Mouse (Mus musculus) mesoderm, embryonic 11.5 days (tissue): Measurements from ENCODE around the gene Ranbp3.

Experiments
- DNase-seq: peaks from one replicate; pipeline ENCODE4 v3.0.0-alpha.2; 2012; ENCODE audit warnings: low read depth, low spot score

The Ranbp3 gene

DNA sequence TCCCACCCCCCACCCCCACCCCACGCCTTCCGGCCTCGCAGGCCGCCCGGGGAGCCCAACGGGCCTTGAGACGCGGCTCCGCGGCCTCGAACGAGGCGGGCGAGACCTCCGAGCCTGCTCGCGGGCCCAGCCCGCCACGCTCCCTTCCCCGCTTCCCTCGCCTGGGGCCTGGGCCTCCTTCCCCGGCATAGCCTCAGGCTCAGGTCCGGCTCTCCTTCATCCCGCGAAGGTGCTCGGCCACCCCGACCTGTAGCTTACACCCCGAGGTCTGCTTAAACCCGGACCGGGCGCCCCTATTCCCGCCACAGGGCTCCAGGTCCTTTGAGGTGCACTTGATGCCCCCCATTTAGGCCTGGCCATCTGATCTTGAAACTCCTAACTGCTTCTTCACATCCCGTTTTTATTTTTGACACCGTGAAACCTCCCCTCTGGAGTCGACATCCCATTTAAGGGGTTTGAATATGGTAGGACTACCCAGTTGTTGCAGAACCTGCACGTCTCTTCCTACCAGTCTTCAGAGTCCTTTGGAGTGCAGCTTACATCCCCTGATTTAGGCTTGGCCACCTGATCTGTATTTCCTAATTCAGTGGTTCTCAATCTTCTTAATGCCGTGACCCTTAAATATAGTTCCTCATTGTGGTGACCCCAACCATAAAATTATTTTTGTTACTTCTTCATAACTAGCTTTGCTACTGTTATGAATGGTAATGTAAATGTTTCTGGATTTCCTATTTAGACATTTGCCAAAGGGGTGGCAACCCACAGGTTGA lies 738 bp downstream of the Ranbp3 start:
- DNase-seq, result no peak

DNA sequence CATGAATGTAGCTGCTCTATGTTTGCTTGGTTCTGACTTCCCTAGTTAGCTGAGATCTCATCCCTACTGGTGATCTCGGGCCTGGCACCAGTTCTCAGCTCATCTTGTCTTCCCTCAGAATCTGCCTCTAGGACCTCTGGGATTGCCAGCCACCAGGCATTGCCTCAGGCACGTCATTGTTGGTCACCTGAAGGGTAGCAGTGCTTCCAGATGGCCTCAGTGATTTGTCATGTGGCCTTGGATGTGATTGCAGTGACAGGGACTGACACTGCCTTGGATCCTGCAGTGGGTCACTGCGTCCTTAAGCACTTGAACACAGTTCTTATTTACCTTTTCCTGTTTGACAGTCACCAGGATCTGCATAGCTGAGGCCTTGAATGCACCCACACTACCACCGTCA lies 8.7 kb downstream of the Ranbp3 start:
- DNase-seq, result no peak

DNA sequence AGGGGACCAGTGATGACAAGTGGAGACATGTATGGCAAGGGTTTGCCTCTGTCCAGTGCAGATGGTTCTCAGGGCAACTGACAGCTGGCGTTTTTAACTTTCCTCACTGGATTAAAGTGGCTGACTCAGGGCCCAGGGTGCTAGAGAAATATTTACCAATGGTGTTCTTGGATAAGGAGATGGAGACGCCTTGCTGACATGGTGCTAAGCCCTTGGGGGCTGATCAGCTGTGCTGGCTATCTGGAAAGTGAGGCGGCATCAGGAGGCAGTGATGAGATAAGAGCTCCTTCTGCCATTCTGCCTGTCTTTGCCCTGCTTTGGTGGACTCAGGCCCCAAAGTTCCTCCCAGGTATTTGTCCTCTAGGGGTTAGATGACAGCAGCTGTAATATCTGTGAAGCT lies 9.8 kb downstream of the Ranbp3 start:
- DNase-seq, result no peak

DNA sequence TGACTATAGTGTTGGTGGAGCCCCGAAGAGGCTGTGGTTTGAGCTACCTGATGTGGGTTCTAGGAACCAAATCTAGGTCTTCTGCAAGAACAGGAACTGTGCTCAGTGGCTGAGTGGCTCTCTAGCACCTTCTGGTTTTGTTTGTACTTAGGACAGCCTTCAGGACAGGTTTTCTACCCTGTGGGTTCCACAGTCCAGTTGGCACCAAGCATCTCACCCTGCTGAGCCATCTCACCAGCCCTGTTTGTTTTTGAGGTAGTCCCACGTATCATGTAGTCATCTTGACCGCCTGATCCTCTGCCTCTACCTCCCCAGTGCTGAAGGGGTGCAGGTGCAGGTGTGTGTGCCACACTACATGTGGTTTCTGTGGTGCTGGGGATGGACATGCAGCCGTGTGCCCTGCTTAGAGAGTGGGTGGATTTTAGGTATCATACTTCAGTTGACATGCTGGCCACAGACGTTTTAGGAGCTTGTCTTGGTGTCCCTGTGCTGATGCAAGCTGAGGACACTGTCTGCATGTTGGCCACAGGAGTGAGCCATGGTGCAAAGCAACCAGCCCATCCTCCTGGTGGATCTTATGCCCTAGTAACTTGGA lies 10.5 kb downstream of the Ranbp3 start:
- no peak for DNase-seq

DNA sequence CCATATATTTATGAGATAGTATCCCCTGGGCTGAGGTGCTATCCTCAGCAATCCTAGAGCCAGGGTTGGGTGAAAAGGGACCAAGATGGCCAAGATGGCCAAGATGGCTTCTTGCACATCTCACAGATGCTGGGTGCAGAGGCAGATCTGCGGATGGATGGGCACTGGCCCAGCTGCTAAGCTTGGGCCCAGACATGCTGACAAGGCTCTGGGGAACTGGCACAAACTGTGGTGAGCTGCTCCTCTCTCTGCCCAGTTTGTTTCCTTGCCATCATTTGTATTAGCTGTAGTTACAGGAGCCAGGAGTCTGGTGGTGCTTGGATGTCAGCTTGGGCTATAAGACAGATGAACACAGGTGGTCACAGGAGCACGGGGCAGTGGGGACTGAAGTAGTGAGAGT lies 11.6 kb downstream of the Ranbp3 start:
- DNase-seq, result no peak

DNA sequence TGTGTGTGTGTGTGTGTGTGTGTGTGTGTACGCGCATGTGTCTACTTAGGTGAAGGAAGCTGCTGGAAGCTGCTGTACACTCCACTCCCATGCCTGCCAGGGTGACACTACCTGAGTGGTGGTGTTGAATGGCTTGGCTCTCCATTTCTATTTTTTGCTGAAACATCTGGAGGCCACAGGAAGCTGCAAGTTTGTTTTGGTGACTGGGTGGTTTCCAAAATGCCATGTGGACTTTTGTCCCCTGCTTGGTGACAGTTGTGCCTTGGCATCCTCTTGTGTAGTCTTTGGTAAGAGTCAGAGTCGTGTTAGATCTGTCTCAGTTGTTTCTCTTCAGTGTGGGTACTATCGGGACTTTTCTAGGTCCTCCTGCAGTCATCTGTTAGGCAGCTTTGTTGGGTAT lies 13.7 kb downstream of the Ranbp3 start:
- DNase-seq, result no peak

DNA sequence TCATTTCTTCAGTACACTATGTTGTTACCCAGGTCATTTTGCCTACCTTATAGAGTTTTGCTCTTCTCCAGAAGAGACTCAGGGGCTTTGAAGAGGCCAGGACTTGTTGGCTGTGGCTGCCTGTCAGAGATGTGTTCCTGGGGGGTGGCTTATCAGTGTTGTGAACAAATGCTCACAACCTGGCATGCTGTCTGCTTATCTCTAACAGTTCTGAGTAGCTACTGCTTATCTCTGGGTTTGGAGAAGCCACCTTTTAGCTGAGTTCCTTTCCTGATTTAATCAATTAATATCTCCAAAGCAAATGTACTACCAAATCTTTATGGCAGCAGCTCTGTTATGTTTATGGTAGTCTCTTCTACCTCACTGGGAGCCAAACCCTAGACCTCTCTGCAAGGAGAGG lies 15.0 kb downstream of the Ranbp3 start:
- DNase-seq, result no peak

DNA sequence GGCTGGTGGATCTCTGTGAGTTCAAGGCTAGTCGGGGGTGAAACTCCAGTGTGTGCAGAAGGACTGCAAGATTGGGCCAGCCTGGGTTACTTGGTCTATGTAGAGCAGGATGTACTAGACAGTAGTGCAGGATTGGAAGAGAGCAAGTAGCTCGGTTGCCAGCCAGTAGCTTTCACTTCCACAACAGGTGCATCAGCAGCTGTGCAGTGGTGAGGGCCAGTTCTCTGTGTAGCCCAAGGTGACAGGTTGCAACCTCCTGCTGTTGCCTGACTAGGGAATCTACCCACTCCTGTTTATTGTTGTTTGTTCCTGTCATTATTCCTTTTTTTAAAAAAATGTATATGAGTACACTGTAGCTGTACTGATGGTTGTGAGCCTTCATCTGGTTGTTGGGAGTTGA lies 15.6 kb downstream of the Ranbp3 start:
- DNase-seq, result no peak

DNA sequence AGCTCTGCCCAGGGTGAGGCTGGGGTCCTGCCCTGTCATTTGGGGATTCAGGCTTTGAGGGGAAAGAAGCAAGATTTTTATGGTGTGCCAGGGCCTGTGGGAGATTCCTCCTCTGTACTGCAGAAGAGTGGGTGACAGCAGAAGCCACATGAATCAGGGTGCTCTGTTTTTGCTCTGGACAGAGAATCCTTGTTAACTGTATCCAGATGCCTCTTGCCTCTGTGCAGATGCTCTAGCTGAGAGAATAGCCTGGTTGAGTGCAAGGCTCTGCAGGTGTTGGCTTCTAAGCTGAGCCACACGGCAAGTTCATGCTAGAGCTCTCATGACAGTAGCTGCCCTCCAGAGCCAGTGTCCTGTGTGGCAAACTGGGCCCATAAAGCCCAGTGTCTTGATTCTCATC lies 20.3 kb downstream of the Ranbp3 start:
- no peak for DNase-seq

DNA sequence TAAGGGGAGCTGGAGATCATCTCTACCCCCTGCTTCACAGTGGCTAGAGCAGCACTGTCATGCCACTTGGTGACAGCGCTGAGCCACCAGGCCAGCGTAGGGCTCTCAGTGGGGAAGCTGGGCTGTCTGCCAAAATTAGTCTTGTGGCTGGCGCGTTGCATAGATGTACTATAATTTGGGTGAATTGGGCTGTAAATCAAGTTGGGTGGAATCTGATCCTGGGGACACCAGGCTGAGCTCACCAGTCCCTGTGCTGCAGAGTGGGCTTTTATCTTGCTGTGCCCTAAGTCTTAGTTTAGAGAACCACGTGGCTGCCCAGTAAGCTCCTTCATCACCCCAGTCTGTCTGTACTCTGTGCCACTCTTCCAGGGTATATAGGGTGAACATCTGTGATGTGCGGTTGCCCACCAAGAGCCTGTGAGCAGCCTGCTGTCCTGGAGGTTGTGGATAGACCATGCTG lies 20.8 kb downstream of the Ranbp3 start:
- no peak for DNase-seq

DNA sequence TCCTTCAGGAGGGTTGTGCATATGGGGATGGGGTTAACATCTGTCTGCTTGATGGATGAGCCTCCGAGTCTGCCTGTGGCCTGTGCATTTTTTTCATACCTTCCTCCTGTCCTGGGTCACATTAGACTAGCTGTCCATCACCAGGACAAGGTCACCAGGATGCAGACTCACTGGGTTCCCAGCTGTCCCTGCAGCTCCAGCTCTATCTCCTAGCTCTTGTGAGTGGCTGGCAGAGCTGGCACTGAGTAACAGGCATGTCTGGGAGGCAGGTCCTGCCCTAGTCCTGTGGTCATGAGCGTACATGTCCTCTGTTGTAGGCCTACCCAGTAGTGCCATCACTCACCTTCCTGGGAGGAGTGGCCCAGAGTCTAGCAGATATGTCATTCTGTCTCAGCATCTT lies 27.4 kb downstream of the Ranbp3 start:
- DNase-seq, result no peak

DNA sequence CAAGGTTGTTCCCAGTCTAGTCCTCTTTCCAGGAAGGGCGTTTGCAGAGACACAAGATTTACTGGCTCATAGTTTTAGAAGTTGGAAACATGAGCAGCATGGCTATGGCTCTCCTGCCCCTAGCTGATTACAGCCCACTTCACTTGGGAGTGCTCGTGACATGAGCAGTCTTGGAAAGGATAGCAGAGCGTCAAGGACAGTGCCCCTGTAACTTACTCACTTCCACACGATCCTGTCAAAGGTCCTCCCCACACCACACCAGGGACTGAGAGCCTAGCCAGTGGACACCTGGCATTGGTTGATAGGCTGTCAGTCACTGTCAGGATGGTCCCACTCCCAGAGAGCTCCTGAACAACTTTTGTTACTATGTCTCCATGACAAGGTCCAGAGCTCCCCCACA lies 29.9 kb downstream of the Ranbp3 start:
- no peak for DNase-seq

DNA sequence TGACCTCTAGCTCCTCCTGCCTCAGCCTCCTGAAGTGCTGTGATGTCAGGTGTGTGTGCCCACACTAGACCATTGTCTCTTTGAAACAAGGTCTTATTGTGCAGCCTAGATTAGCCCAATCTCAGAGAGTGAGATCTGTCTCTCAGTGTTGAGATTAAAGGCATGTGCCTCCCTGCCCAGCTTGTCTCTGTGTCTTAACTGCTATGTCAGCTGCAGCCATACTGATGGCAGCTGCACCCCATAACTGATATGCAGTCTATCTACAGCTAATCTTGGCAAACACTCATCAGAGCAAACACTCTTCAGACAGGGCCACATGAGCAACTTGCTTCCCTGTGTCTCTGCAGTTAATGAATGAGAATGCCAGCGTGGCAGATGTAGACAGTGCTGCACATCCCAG lies 33.4 kb downstream of the Ranbp3 start:
- DNase-seq, result no peak

DNA sequence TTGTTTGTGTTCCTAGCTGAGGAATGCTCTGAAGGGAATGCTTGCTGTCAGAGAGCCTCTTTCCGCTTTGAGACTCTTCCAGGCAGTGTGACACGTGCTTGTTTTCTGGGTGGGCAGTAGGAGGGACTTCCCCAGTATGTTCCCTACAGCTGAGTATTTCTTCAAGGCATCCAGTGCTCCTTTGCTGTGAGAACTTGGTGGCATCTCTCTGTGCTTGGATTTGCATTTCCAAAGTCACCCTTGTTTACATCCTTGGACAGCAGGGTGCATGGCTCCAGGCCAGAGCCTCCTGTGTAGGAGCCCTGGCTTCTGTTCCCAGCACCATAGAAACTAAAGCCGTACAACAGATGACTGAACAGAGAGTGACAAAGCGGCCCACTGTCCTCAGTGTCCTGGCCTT lies 35.6 kb downstream of the Ranbp3 start:
- DNase-seq, result no peak

DNA sequence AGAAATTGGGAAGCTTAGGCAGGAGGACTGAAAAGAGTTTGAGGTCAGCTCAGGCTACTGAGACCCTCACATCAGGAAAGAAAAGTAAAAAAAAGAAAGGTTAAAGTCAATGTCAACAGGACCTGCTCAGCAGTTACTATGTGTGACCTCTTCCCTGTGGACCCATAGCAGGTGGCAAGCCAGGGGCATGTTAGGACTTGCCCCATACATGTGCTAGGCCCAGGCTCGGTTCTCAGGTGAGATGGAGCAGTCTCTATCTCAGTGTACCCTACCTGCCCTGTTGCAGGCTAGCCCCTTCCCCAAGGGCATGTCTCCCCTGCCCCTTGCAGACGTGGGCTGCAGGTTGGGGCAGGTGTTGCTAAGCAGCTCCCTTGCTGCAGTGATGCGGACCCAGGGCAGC lies 36.6 kb downstream of the Ranbp3 start:
- no peak for DNase-seq

DNA sequence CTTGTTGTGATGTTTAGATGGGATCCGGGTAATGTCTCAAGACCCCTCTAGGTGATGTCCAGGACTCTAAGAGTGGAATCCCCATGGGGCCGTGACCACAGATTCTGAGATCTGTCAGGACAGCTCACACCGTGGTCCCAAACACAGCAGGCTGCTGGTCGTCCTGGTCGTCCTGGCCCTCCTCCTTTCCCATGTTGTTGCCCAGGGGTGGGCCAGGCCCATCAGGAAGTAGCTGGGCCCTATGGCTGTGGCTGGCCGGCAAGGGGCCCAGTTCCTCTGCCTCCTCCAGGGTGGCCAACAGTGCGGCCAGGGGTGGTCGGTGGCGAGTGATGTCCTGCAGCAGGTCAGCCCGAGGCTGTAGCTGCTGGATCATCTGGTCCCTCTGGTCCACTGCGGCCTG lies 42.3 kb downstream of the Ranbp3 start:
- no peak for DNase-seq

DNA sequence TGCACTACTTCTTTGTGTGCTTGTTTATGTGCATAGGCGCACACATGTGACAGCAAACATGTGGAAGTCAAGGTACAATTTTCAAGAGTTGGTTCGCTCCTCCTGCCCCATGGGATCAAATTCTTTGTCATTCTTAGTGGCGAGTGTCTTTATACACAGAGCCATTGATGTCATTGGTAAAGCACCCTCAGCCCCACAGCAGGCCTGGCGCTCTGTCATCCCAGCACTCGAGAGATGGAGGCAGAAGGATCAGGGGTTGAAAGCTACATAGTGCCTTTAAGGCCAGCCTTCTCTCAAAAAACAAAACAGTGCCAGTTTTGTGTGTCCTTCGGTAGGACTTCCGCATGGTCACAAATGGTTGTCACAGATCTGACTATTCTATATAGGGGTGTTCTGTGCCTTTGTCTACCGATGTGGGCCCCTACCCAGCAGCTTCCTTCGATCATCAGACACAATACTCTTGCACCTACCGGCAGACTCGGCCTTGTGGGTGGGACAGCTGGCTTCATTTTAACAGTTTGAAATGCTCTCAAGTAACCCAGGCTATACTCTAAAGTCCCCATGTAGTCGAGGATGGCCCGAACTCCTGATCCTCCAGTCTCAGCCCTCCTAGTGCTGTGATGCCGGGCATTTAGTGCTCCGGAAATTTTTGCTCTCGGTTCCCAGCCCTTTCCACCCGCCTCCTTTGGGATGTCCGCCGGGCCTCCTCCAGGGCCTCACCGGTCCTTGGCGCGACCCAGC lies 43.0 kb downstream of the Ranbp3 start:
- DNase-seq, result no peak

DNA sequence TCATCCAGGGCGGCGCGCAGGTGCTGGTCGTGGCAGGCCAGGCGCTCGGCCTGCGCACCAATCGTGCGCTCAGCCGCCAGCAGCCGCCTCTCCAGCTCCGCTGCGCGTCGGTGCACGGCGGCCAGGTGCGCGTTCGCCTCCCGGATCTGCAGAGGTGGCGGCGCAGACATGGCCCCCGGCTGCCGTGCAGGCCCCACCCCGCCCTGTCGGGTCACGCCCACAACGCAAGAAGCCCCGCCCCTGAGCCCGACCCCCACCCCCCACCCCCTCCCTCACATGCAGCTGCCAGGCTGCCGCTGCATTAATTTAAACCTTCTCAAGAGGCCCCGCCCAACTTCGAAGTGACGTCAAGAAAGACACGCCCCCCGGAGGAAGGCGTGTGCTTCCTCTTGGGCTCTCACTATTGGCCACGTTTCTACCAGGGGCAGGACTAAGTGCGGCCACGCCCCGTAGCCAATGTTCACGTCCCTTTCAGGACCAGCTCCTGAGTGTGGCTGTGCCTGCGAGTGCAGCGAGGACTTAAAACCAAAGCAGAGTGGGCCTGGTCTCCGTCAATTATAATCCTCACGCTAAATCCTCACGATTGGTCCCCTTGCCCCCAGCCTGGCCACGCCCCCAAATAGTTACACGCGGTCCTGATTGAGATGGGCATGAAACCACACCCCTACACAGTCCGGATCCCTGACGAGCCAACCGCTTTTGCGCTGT lies 43.7 kb downstream of the Ranbp3 start:
- peak; percentile 99 for DNase-seq

DNA sequence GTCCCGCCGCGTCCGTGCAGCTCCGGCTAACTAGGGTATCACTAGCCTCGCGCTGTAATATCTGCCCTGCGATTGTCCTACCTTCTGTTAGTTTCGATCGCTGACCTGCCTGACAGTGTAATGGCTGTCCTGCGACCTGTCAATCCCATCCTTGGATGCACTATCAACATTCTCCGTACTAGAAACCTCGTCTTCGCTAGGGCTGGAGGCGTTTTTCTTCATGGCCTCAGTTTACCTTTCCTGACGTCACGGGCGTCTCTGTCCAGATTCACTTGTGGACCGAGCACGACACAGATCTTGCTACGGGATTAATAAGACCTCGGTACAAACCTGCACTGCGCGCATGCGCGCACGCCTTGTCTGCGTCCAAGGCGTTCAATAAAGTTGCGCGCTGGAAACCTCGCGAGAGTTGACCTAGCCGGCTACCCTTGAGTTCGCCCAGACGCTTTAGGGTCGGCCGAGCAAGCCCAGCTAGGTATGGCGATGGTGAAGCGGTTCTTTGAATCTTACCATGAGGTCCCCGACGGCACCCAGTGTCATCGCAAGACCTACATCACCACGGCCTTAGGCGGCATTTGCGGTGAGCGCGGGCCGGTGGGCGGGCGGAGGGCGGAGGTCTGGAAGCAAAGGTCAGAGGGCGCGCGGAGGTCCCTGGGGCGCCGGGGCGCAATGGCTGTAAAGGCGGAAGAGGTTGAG lies 44.4 kb downstream of the Ranbp3 start, which contains the start of the genes Ndufa11 and Vmac:
Gene Ndufa11, plus strand, starts transcription at position 405 of the 696 bp plus-strand sequence.
Gene Vmac, minus strand, starts transcription at position 660 of the 696 bp plus-strand sequence.
- DNase-seq, result peak; percentile 100

DNA sequence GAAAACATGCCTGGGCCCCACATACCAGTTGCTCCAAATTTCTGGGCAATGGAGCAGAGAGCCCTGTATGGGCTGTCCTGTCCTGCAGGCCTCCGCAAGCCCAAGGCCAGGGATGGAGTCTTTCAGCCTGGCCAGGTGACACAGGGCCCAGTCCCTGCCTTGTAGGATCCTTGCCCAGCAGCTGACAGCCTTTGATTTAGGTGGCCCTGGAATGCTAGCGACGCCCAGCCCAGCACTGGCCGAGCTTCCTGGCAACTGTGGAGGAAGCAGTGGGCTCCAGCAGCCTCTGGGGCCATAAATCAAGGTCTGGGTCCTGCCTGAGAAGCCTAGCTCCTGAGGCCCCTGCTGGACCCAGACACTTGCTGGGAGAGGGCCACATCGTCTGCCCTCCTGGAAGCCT lies 49.3 kb downstream of the Ranbp3 start:
- peak; percentile 55 for DNase-seq

DNA sequence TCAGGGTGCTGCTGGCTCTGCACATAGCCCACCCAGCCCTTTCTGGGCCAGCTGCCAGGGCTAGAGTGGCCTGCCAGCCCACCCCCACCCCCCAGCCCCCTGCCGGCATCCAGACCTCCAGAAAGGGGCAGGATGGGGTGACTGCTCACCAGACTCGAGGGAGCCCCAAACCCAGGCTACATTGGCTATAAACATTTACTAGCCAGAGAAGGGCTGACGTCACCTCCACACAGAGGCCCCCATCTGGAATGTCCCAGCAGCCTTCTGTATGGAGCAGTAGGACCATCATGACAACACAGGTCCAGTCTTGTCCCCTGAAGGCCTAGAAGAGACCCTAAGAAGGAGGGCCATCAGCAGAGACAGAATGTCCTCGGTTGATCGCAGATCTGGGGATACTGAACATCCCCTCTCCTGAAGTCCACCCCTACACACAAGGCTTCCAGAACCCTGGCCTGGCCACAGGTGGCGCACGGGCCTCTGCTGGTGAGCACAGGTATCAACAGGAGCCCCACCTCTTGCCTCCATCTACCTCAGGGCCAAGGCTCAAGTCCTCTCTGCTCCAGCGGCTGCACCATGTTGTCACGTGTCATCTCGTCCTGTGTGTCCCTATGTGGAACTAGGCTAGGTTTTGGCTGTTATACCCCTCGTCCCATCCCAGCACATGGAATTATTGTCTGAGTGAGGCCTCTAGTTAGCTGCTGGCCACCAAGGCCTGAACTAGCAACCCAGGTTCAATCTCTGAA lies 50.5 kb downstream of the Ranbp3 start:
- DNase-seq, result no peak
